Mouse (Mus musculus): Measurements from ENCODE around the gene Bcl3. TPM values are rescaled to one million over a fixed set of nuclear protein-coding genes. Genes with fewer than 3 reads are reported as not detected.

The Bcl3 gene
- polyA plus RNA-seq, 1 experiment from 2014 or later = 5.4 TPM

DNA sequence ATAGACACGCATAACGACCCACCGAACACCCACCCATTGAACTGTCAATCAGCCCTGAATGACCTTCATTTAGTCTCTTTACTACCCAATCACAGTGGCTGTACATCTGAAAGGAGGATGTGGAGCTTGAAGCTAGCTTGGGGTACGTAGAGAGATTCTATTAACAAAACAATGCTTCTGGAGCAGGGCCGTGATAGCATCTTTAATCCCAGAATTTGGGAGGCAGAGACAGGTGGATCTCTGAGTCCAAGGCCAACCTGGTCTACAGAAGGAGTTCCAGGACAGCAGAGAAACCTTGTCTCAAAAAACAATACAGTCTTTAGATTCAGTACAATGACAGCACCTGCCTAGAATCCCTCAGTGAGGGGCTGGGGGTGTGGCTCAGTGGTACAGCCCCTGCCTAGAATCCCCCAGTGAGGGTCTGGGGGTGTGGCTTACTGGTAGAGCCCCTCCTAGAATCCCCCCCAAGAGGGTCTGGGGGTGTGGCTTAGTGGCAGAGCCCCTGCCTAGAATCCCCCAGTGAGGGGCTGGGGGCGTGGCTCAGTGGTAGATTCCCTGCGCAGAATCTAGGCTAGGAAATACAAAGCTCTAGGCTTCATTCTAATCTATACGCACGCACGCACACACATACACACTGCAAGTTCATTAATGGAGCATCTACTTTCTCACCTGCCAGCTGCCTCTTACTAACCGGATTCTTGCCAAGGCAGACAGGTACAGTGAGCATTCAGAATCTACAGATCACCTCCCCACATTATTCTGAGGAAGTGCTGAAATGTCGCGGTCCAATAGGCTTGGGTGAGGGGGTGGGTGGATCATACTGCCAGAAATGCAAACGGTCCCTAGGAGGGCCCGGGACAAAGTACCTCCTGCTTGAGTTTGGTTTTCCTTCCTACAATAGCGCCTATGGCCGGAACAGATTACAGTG lies 7.0 kb downstream of the Bcl3 start:
- H3K27ac ChIP-seq (ENCODE audit: low read length) = peak overlapping the region; percentile 77
- H3K4me1 ChIP-seq (replicated peaks; ENCODE audit: control insufficient read depth, insufficient read depth, low read length) = peaks cover 24% of the 10 kb centered on the region
- peak; percentile 36 for ATAC-seq (ENCODE audit: low read depth)
- H3K4me3 ChIP-seq (ENCODE audit: low read length) = peak overlapping the region; percentile 52
- 28% methylated on average over 17 of the region's 17 CpGs for WGBS
- H3K4me2 ChIP-seq (ENCODE audit: low read depth, low read length) = peak overlapping the region; percentile 68
- H3K9me3 ChIP-seq (ENCODE audit: control insufficient read depth, low read length) = no peaks in the 10 kb centered on the region
- H3K9ac ChIP-seq (ENCODE audit: low read length) = peak overlapping the region; percentile 64
- H3K27me3 ChIP-seq (ENCODE audit: control insufficient read depth, insufficient read depth, low read depth, low read length) = peaks cover 7% of the 10 kb centered on the region; the same call in 1 of the 2 replicates
- no peaks in the 10 kb centered on the region for H3K36me3 ChIP-seq (ENCODE audit: control insufficient read depth, insufficient read depth, low read length)

DNA sequence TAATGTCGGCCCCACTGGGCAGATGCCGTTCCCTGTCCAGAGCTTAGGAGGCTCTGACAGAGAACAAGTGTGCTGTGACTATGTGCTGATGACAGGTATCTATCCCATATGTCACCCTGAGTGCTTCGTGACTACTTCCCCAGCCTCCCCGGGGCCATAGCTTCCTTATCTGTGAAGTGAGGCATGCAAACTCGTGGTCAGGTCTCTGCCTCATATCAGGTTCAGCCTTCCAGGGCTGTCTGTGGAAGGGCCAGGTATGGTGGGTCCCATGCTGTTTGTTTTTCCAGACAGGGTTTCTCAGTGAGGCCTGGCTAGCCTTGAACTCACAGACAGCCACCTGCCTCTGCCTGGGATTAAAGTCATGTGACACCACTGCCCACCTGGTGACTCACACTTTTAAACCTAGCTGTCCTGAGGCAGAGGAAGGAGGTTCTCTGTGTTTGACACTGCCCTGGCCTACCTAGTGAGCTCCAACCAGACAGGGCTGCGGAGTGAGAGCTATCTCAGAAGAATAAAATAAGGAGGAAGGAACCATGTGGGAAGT lies 8.9 kb downstream of the Bcl3 start:
- no peak for ATAC-seq (ENCODE audit: low read depth)
- H3K4me3 ChIP-seq (ENCODE audit: low read length) = no peak overlapping the region
- peaks cover 10% of the 10 kb centered on the region; the same call in 1 of the 2 replicates for H3K27me3 ChIP-seq (ENCODE audit: control insufficient read depth, insufficient read depth, low read depth, low read length)
- no peaks in the 10 kb centered on the region for H3K36me3 ChIP-seq (ENCODE audit: control insufficient read depth, insufficient read depth, low read length)
- no peak overlapping the region for H3K4me2 ChIP-seq (ENCODE audit: low read depth, low read length)
- H3K4me1 ChIP-seq (replicated peaks; ENCODE audit: control insufficient read depth, insufficient read depth, low read length) = peaks cover 24% of the 10 kb centered on the region
- WGBS = 71% methylated on average over 6 of the region's 6 CpGs
- H3K9ac ChIP-seq (ENCODE audit: low read length) = no peak overlapping the region
- no peak overlapping the region for H3K27ac ChIP-seq (ENCODE audit: low read length)
- H3K9me3 ChIP-seq (ENCODE audit: control insufficient read depth, low read length) = no peaks in the 10 kb centered on the region

DNA sequence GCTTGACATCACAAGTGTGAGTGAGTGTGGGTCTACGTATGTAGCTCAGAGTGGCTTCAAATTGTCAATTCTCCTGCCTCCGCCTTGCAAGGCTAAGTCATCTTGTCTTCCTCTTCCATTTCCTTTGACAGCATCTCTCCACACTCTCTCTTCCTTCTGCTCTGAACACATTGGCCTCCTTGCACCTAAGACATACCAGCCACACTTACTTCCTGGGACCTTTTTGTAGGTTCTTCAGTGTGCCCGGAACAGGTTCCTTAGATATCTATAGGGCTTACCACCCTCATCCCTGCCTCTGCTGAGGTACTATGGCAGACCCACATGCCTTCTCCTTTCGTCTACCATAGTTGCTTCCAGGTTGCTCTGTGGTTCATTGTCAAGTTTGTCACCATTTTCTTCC lies 9.4 kb downstream of the Bcl3 start:
- Histone ChIP-seq H3K27ac (ENCODE audit: low read length) (no peak overlapping the region), H3K4me1 (replicated peaks; ENCODE audit: control insufficient read depth, insufficient read depth, low read length) (peaks cover 20% of the 10 kb centered on the region), H3K4me3 (ENCODE audit: low read length) (no peak overlapping the region), H3K9me3 (ENCODE audit: control insufficient read depth, low read length) (no peaks in the 10 kb centered on the region), H3K9ac (ENCODE audit: low read length) (no peak overlapping the region), H3K4me2 (ENCODE audit: low read depth, low read length) (no peak overlapping the region), H3K36me3 (ENCODE audit: control insufficient read depth, insufficient read depth, low read length) (no peaks in the 10 kb centered on the region), H3K27me3 (ENCODE audit: control insufficient read depth, insufficient read depth, low read depth, low read length) (peaks cover 10% of the 10 kb centered on the region; the same call in 1 of the 2 replicates)
- no peak for ATAC-seq (ENCODE audit: low read depth)
- WGBS = 80% methylated on average over 4 of the region's 4 CpGs

DNA sequence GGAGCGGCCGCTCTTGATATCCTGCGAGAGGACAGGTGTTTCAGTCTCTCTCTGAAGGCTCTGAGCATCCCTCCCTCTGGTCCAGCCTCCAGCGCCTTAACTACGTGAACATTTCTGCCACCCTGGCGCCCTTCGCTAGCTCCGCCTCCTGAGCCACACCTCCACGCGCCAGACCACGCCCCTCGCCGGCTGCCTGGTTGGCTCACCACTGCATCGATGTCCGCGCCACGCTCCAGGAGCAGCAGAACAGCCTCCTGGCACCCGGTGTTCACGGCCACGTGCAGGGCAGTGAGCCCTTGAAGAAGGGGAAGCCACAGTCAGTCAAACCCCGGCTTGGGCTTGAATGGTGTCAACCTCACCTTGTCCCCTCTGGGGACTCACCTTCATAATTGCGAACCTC lies 11.5 kb downstream of the Bcl3 start:
- H3K9me3 ChIP-seq (ENCODE audit: control insufficient read depth, low read length) = no peaks in the 10 kb centered on the region
- peak; percentile 21; the same call in 1 of the 2 replicates for ATAC-seq (ENCODE audit: low read depth)
- peaks cover 2% of the 10 kb centered on the region for H3K4me1 ChIP-seq (replicated peaks; ENCODE audit: control insufficient read depth, insufficient read depth, low read length)
- H3K27me3 ChIP-seq (ENCODE audit: control insufficient read depth, insufficient read depth, low read depth, low read length) = peaks cover 10% of the 10 kb centered on the region; the same call in 1 of the 2 replicates
- no peak overlapping the region for H3K27ac ChIP-seq (ENCODE audit: low read length)
- H3K4me2 ChIP-seq (ENCODE audit: low read depth, low read length) = peak overlapping the region; percentile 29
- H3K4me3 ChIP-seq (ENCODE audit: low read length) = no peak overlapping the region
- no peak overlapping the region for H3K9ac ChIP-seq (ENCODE audit: low read length)
- H3K36me3 ChIP-seq (ENCODE audit: control insufficient read depth, insufficient read depth, low read length) = no peaks in the 10 kb centered on the region
- 7% methylated on average over 22 of the region's 22 CpGs for WGBS

DNA sequence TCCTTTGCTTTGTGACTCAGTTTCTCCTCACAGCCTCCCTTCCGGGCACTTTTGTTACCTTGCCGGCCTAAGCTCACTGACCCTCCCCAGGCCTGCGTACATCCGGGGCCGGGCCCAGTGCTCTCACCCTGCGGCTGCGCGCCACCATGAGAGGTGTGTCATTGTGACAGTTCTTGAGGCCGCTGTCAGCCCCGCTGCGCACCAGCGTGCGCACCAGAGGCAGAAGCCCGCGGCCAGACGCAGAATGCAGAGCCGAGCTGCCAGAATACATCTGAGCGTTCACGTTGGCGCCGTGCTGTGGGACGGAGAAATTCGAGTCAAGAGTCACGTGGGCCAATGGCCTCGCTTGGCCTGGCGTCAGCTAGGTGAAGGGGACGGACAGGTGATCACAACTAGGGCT lies 13.2 kb downstream of the Bcl3 start:
- WGBS = 10% methylated on average over 27 of the region's 27 CpGs
- H3K4me2 ChIP-seq (ENCODE audit: low read depth, low read length) = peak overlapping the region; percentile 44
- H3K27ac ChIP-seq (ENCODE audit: low read length) = no peak overlapping the region
- peaks cover 2% of the 10 kb centered on the region; the same call in 1 of the 2 replicates for H3K4me1 ChIP-seq (replicated peaks; ENCODE audit: control insufficient read depth, insufficient read depth, low read length)
- ATAC-seq (ENCODE audit: low read depth) = peak; percentile 55
- peak overlapping the region; percentile 50 for H3K9ac ChIP-seq (ENCODE audit: low read length)
- H3K9me3 ChIP-seq (ENCODE audit: control insufficient read depth, low read length) = no peaks in the 10 kb centered on the region
- peak overlapping the region; percentile 17 for H3K4me3 ChIP-seq (ENCODE audit: low read length)
- H3K27me3 ChIP-seq (ENCODE audit: control insufficient read depth, insufficient read depth, low read depth, low read length) = peaks cover 10% of the 10 kb centered on the region; the same call in 1 of the 2 replicates
- no peaks in the 10 kb centered on the region for H3K36me3 ChIP-seq (ENCODE audit: control insufficient read depth, insufficient read depth, low read length)

DNA sequence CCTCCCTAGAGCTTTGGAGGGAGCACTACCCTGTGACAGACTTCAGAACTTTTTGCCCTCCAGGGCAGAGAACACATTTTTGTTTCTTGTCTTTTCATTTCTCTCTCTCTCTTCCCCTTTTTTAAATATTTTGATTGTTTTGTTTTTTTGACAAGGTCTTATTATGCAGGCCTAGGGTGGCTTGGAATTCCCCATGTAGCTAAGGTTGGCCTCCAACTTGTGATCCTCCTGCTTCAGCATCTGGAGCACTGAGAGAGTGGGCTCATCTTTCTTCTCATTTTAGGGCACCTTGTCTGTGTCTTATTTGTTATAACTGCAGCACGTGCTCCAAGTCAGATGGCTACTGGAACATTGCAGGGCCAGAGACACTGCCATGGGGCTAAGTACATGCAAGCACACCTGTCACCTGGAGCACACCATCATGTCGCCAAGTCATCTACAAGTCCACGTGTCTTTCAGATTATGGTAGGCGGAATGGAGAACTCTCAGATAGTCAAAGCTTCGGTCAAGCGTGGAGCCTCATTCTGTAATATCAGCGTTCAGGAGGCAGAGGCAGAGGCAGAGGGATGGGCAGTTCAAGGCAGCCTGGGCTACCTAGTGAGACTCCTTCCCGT lies 16.1 kb downstream of the Bcl3 start:
- Histone ChIP-seq H3K27ac (ENCODE audit: low read length) (no peak overlapping the region), H3K36me3 (ENCODE audit: control insufficient read depth, insufficient read depth, low read length) (no peaks in the 10 kb centered on the region), H3K4me2 (ENCODE audit: low read depth, low read length) (no peak overlapping the region), H3K9me3 (ENCODE audit: control insufficient read depth, low read length) (no peaks in the 10 kb centered on the region), H3K27me3 (ENCODE audit: control insufficient read depth, insufficient read depth, low read depth, low read length) (peaks cover 7% of the 10 kb centered on the region; the same call in 1 of the 2 replicates), H3K9ac (ENCODE audit: low read length) (no peak overlapping the region), H3K4me3 (ENCODE audit: low read length) (no peak overlapping the region), H3K4me1 (replicated peaks; ENCODE audit: control insufficient read depth, insufficient read depth, low read length) (peaks cover 2% of the 10 kb centered on the region; the same call in 1 of the 2 replicates)
- WGBS = 78% methylated on average over 8 of the region's 8 CpGs
- no peak for ATAC-seq (ENCODE audit: low read depth)

DNA sequence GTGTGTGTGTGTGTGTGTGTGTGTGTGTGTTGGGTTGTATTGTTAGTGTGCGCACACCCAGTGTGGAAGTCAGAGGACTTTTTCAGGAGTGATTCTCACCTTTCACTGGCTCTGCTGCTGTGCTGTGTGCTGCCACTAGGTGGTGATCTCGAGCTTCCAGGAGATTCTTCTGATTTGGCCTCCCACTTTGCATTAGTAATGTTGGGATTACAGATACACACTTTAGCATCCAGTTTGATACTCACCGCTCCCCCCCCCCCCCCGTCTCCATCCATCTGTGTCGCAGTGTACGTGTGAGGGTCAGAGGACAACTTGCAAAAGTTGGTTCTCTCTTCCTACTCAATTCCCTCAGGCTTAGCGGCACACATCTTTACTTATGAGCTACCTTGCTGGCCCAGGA lies 19.6 kb downstream of the Bcl3 start:
- no peak overlapping the region for H3K9ac ChIP-seq (ENCODE audit: low read length)
- WGBS = 21% methylated on average over 7 of the region's 7 CpGs
- H3K9me3 ChIP-seq (ENCODE audit: control insufficient read depth, low read length) = no peaks in the 10 kb centered on the region
- H3K27ac ChIP-seq (ENCODE audit: low read length) = no peak overlapping the region
- H3K4me1 ChIP-seq (replicated peaks; ENCODE audit: control insufficient read depth, insufficient read depth, low read length) = no peaks in the 10 kb centered on the region
- no peak for ATAC-seq (ENCODE audit: low read depth)
- no peaks in the 10 kb centered on the region for H3K27me3 ChIP-seq (ENCODE audit: control insufficient read depth, insufficient read depth, low read depth, low read length)
- H3K4me3 ChIP-seq (ENCODE audit: low read length) = no peak overlapping the region
- H3K4me2 ChIP-seq (ENCODE audit: low read depth, low read length) = no peak overlapping the region
- no peaks in the 10 kb centered on the region for H3K36me3 ChIP-seq (ENCODE audit: control insufficient read depth, insufficient read depth, low read length)

DNA sequence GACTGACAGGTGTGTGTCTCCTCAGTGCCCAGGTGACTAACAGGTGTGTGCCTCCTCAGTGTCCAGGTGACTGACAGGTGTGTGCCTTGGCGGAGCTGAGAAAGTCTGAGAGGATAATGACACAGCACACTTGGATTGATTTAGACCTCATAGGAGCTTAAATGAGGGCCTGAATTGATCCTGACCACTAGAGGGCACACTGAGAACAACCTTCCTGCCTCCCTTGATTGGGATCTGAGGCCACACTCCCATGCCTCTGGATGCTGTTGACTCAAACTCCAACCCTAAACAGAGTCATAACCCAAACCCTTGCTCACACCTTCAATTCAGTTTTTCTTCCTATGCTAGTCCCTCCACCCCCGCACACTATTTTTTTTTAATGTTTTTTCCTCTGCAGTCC lies 21.8 kb downstream of the Bcl3 start:
- no peak for ATAC-seq (ENCODE audit: low read depth)
- 29% methylated on average over 2 of the region's 2 CpGs for WGBS
- Histone ChIP-seq H3K9ac (ENCODE audit: low read length) (no peak overlapping the region), H3K4me2 (ENCODE audit: low read depth, low read length) (no peak overlapping the region), H3K27me3 (ENCODE audit: control insufficient read depth, insufficient read depth, low read depth, low read length) (peaks cover 15% of the 10 kb centered on the region), H3K36me3 (ENCODE audit: control insufficient read depth, insufficient read depth, low read length) (no peaks in the 10 kb centered on the region), H3K27ac (ENCODE audit: low read length) (no peak overlapping the region), H3K4me3 (ENCODE audit: low read length) (no peak overlapping the region), H3K4me1 (replicated peaks; ENCODE audit: control insufficient read depth, insufficient read depth, low read length) (no peaks in the 10 kb centered on the region), H3K9me3 (ENCODE audit: control insufficient read depth, low read length) (no peaks in the 10 kb centered on the region)

Data from lung, embryonic 16.5 days (tissue).